Mouse (Mus musculus): ENCODE data around the gene Parp11. TPM values are rescaled to one million over a fixed set of nuclear protein-coding genes. Genes with fewer than 3 reads are reported as not detected.

Parp11 gene
- polyA plus RNA-seq, 1 experiment from 2014 or later, result 50.7 TPM

Other genes with a start within 250 kb of the Parp11 start
- gene Cracr2a, start 114.5 kb downstream of the Parp11 start, polyA plus RNA-seq (2015; fragmentation: Nextera tagmentation; extraction: Ambion mirVana), result 2.0 and 2.7 TPM in 2 replicates